Comparison of ENCODE assay signal across 12 mouse cellular contexts in genomic region chr2:3422548-3422947, GRCm38 (mm10). TPM values are rescaled to one million over a fixed set of nuclear protein-coding genes. Genes with fewer than 3 reads are reported as not detected.
DNase-seq lines count a peak whose midpoint lies in the region; ATAC-seq and TF ChIP-seq lines count a peak whose summit lies in the region.
"Had no signal": no experiment of that assay in that cellular context is flagged by ENCODE, and none has a peak within 500 bp of the region (broad histone marks: within the 10 kb centered on the region; RNA-seq: fewer than 3 reads in every experiment).

Meig1 (minus strand) TSS chr2:3422648.

- no peak within 1 kb of the TSS for H3K4me3 ChIP-seq in heart, postnatal 0 days (ENCODE audit: low read depth, low read length)
- H3K4me3 ChIP-seq in embryonic facial prominence, embryonic 13.5 days, result no peak within 1 kb of the TSS
- peak within 1 kb of the TSS in 1 of 2 experiments; percentile 75; a peak in 2 of 4 replicates for H3K4me3 ChIP-seq in liver, embryonic 14.5 days (ENCODE audit: insufficient read depth in 1 of 2, low read depth in 2 of 2, low read length in 2 of 2)

- no peak for DNase-seq in heart, postnatal 0 days (ENCODE audit: low spot score)
- DNase-seq in heart, postnatal 14 days, result no peak
- DNase-seq in 3T3-L1 (ENCODE audit: low read depth, low spot score), result peak; percentile 38
- DNase-seq in liver, embryonic 14.5 days (ENCODE audit: low read depth in 3 of 3, low spot score in 3 of 3), result no peak
- no peak for DNase-seq in cerebellum, adult 18-20 months
- DNase-seq in kidney, postnatal 10 days, result no peak
- DNase-seq: lung, postnatal 4 days; right cerebral cortex, postnatal 4 days had no signal

- ATAC-seq in heart, postnatal 0 days (ENCODE audit: insufficient read depth, low read depth), result no peak
- no peak for ATAC-seq in embryonic facial prominence, embryonic 13.5 days (ENCODE audit: insufficient number of reproducible peaks, insufficient read depth, low FRiP score, low TSS enrichment, low read depth)
- no peak for ATAC-seq in liver, embryonic 14.5 days (ENCODE audit: insufficient read depth)
- no peak for ATAC-seq in monocyte, adult 5-6 weeks (replicated peaks; ENCODE audit: insufficient number of reproducible peaks, low FRiP score, low TSS enrichment, poor library complexity, severe bottlenecking)

- WGBS in heart, postnatal 0 days, result 53% methylated on average over 3 of the region's 3 CpGs
- 64% methylated on average over 3 of the region's 3 CpGs for WGBS in embryonic facial prominence, embryonic 13.5 days
- 52% methylated on average over 3 of the region's 3 CpGs for WGBS in liver, embryonic 14.5 days (ENCODE audit: insufficient replicate concordance)

- no peak for TF ChIP-seq CTCF in heart, postnatal 0 days (IDR thresholded peaks at IDR 0.05; ENCODE audit: low read depth)
- TF ChIP-seq CTCF in liver, embryonic 14.5 days (IDR thresholded peaks at IDR 0.05; ENCODE audit: low read depth), result no peak

- H3K36me3 ChIP-seq in heart, postnatal 0 days (replicated peaks; ENCODE audit: control insufficient read depth, insufficient read depth, low read length), result no peaks in the 10 kb centered on the region
- H3K36me3 ChIP-seq in embryonic facial prominence, embryonic 13.5 days, result no peaks in the 10 kb centered on the region
- H3K36me3 ChIP-seq in liver, embryonic 14.5 days (replicated peaks; ENCODE audit: control insufficient read depth, insufficient read depth, low read depth), result no peaks in the 10 kb centered on the region

- no peak within 1 kb of the TSS for H3K9ac ChIP-seq in heart, postnatal 0 days (replicated peaks; ENCODE audit: low read depth, low read length)
- no peak within 1 kb of the TSS for H3K9ac ChIP-seq in embryonic facial prominence, embryonic 13.5 days
- peak within 1 kb of the TSS; percentile 63; the same call in 1 of the 2 replicates for H3K9ac ChIP-seq in liver, embryonic 14.5 days (replicated peaks)

- H3K4me2 ChIP-seq in heart, postnatal 0 days (ENCODE audit: low read depth, low read length), result peak within 1 kb of the TSS; percentile 98; the same call in 1 of the 2 replicates
- H3K4me2 ChIP-seq in embryonic facial prominence, embryonic 13.5 days, result peak within 1 kb of the TSS; percentile 88; the same call in 1 of the 2 replicates
- peak within 1 kb of the TSS; percentile 69 for H3K4me2 ChIP-seq in liver, embryonic 14.5 days (ENCODE audit: low read depth)

- 0 out of 2 replicates have a peak, but pooled peaks cover 6% of the 10 kb centered on the region for H3K27me3 ChIP-seq in heart, postnatal 0 days (ENCODE audit: control insufficient read depth, insufficient read depth, low read length)
- H3K27me3 ChIP-seq in embryonic facial prominence, embryonic 13.5 days, result peaks cover 9% of the 10 kb centered on the region; the same call in 1 of the 2 replicates
- H3K27me3 ChIP-seq in liver, embryonic 14.5 days (ENCODE audit: control insufficient read depth, insufficient read depth, low read length), result peaks cover 4% of the 10 kb centered on the region; the same call in 1 of the 2 replicates

- TF ChIP-seq EP300 in heart, postnatal 0 days (IDR thresholded peaks at IDR 0.05; ENCODE audit: low read depth), result no peak
- TF ChIP-seq EP300 in liver, embryonic 14.5 days (IDR thresholded peaks at IDR 0.05; ENCODE audit: low read depth), result no peak

- 0 out of 2 replicates have a peak, but pooled peaks cover 8% of the 10 kb centered on the region for H3K4me1 ChIP-seq in heart, postnatal 0 days (ENCODE audit: control insufficient read depth, insufficient read depth)
- H3K4me1 ChIP-seq in embryonic facial prominence, embryonic 13.5 days, result peaks cover 18% of the 10 kb centered on the region
- H3K4me1 ChIP-seq in liver, embryonic 14.5 days (replicated peaks; ENCODE audit: control insufficient read depth in 2 of 2, insufficient read depth in 2 of 2, low read length in 1 of 2), result peaks cover 5 to 9% of the 10 kb centered on the region in 2 experiments; a peak in 2 of 4 replicates

- intact Hi-C loops in heart, postnatal 14 days (cut with DNase I), result loop anchor here (5.0 kb wide), 1 partner anchor 90 kb away; the partner anchor contains the start of genes Cdnf, Gm45902 and Hspa14

- no peaks in the 10 kb centered on the region for H3K9me3 ChIP-seq in heart, postnatal 0 days (replicated peaks; ENCODE audit: control insufficient read depth, low read length)
- H3K9me3 ChIP-seq in embryonic facial prominence, embryonic 13.5 days, result no peaks in the 10 kb centered on the region
- no peaks in the 10 kb centered on the region for H3K9me3 ChIP-seq in liver, embryonic 14.5 days (ENCODE audit: control insufficient read depth, low read length)
- H3K9me3 ChIP-seq: G1E had no signal

- no peak within 1 kb of the TSS for H3K27ac ChIP-seq in heart, postnatal 0 days (ENCODE audit: low read depth)
- H3K27ac ChIP-seq in embryonic facial prominence, embryonic 13.5 days, result no peak within 1 kb of the TSS
- H3K27ac ChIP-seq in liver, embryonic 14.5 days, result no peak within 1 kb of the TSS; the same call in 1 of the 2 replicates

RNA-seq across cellular contexts. Expression of gene Meig1, which starts in this region (rescaled TPM):
- total RNA-seq in heart, postnatal 0 days (2014; rRNA removed; ENCODE audit: low replicate concordance), result not detected in 2 replicates
- 0.44 and 1.6 TPM in 2 replicates for polyA plus RNA-seq in heart, postnatal 0 days (2015; fragmentation: Nextera tagmentation; extraction: Ambion mirVana)
- 1 to 10 TPM; 2.2 to 3.0 TPM for total RNA-seq in heart, postnatal 14 days (2021)
- polyA plus RNA-seq in embryonic facial prominence, embryonic 13.5 days (2015; fragmentation: Nextera tagmentation; extraction: Ambion mirVana), result 0.48 and 0.58 TPM in 2 replicates
- polyA plus RNA-seq in liver, embryonic 14.5 days (2012; rRNA removed), result not detected in 2 replicates
- polyA plus RNA-seq in liver, embryonic 14.5 days (2014; fragmentation: Nextera tagmentation; extraction: Ambion mirVana), result not detected in 2 replicates
- total RNA-seq in monocyte, adult 5-6 weeks (2017), result 2.1 to 6.9 TPM in 2 of 3 replicates, not detected in the other
- total RNA-seq: G1E had no signal
- polyA plus RNA-seq: G1E; large intestine, adult 2 months had no signal
